Mouse (Mus musculus) lung, embryonic 16.5 days (tissue): ENCODE data around the gene Fam205a4. TPM values are rescaled to one million over a fixed set of nuclear protein-coding genes. Genes with fewer than 3 reads are reported as not detected.
"Not testable (repeated sequence)": the region's sequence is repeated elsewhere in the genome, so short reads cannot be mapped to it uniquely, and the experiment has no call there.

Source experiments
- ATAC-seq: fragments of 200-750 bp; cut with Nextera tagmentation; 2 replicates; pipeline ENCODE4 v1.8.0; 2017; ENCODE audit warnings: low read depth, mild to moderate bottlenecking, moderate library complexity
- H3K27ac ChIP-seq: fragments of 300-500 bp; sonication (generic); 2 replicates; pipeline ENCODE4 v1.5.1; 2014; ENCODE audit warnings: mild to moderate bottlenecking, control low read depth, low read length
- H3K27me3 ChIP-seq: fragments of 300-500 bp; sonication (generic); 2 replicates; pipeline ENCODE4 v1.6.1; 2014; ENCODE audit warnings: low read depth, low read length, mixed read lengths; ENCODE audit not compliant: control insufficient read depth, insufficient read depth
- H3K36me3 ChIP-seq: fragments of 300-500 bp; sonication (generic); 2 replicates; pipeline ENCODE4 v1.6.1; 2014; ENCODE audit warnings: low read length; ENCODE audit not compliant: control insufficient read depth, insufficient read depth
- H3K4me1 ChIP-seq: fragments of 300-500 bp; sonication (generic); replicated peaks from 2 replicates; pipeline ENCODE4 v1.6.1; 2014; ENCODE audit warnings: low read length, mixed read lengths; ENCODE audit not compliant: control insufficient read depth, insufficient read depth
- H3K4me2 ChIP-seq: fragments of 300-500 bp; sonication (generic); 2 replicates; pipeline ENCODE4 v1.6.1; 2014; ENCODE audit warnings: low read depth, low read length, control low read depth
- H3K4me3 ChIP-seq: fragments of 300-500 bp; sonication (generic); 2 replicates; pipeline ENCODE4 v1.5.1; 2014; ENCODE audit warnings: mild to moderate bottlenecking, low read length, control low read depth
- H3K9ac ChIP-seq: fragments of 300-500 bp; sonication (generic); 2 replicates; pipeline ENCODE4 v1.6.1; 2014; ENCODE audit warnings: low read length, control low read depth
- H3K9me3 ChIP-seq: fragments of 300-500 bp; sonication (generic); 2 replicates; pipeline ENCODE4 v1.6.1; 2016; ENCODE audit warnings: low read length; ENCODE audit not compliant: control insufficient read depth
- WGBS: fragments of 180-500 bp; shearing (Covaris S2); extraction: QIAGEN DNeasy Blood & Tissue Kit; methylation state at CpG from one replicate; pipeline ENCODE4 v1.1.7; 2014; 5-methylcytosine and 5-hydroxymethylcytosine counted together
- polyA plus RNA-seq: library from polyadenylated mRNA; unstranded; fragments of >200 nt; fragmentation: Nextera tagmentation; extraction: Ambion mirVana; gene quantifications from 2 replicates; pipeline ENCODE4 v1.2.1, GENCODE M21; 2015

The Fam205a4 gene
- polyA plus RNA-seq: 0.10 TPM in 1 of 2 replicates, not detected in the other

GRCm38 (mm10) chr4:41965758-41966157 lies at the start of gene Fam205a4:
Gene Fam205a4, plus strand, starts transcription at chr4:41966058.
- not testable (repeated sequence) for H3K9me3 ChIP-seq, H3K4me1 ChIP-seq, H3K36me3 ChIP-seq, H3K4me3 ChIP-seq, H3K27me3 ChIP-seq, ATAC-seq, H3K27ac ChIP-seq, H3K4me2 ChIP-seq, H3K9ac ChIP-seq
- WGBS: no CpG with 5 or more reads among the region's 1 CpGs

DNA sequence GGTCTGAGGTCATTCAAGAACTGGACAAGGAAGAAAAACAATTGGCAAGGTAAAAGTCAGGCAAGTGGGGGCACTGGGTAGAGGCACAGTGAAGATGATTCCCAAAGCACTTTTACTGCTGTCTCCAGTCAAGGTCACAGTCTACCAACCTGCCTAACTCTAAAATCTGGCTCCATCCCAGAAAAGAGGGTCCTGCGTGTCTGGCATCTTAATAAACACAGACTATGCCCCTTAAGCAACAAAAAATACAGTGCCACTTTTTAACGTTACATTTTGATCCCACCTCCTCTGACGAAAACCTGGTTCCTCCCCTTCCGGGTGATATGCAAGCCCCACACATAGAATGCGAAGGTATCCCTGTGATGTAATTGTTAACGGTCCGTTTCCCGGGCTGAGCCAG lies 24.6 kb upstream of the Fam205a4 start, which contains the start of gene Gm20878:
TSS of gene Gm20878 (plus strand) at position 301 of the 400 bp plus-strand sequence.
- H3K4me3 ChIP-seq, H3K4me2 ChIP-seq, ATAC-seq, H3K27me3 ChIP-seq, H3K9me3 ChIP-seq, H3K9ac ChIP-seq, H3K27ac ChIP-seq, H3K36me3 ChIP-seq, H3K4me1 ChIP-seq: not testable (repeated sequence)
- no CpG with 5 or more reads among the region's 8 CpGs for WGBS

Other genes starting within 250 kb of the Fam205a4 start
- 137 and 156 TPM in 2 replicates for gene Dctn3, start 242.9 kb upstream of the Fam205a4 start, polyA plus RNA-seq
- gene Arid3c, start 234.9 kb upstream of the Fam205a4 start, polyA plus RNA-seq: not detected in 2 replicates
- gene Galt, start 210.8 kb upstream of the Fam205a4 start, polyA plus RNA-seq: 36.5 and 39.6 TPM in 2 replicates
- 69.9 and 72.2 TPM in 2 replicates for gene Sigmar1, start 209.9 kb upstream of the Fam205a4 start, polyA plus RNA-seq
- gene Ccl27a, start 191.8 kb upstream of the Fam205a4 start, polyA plus RNA-seq: 30.5 and 33.2 TPM in 2 replicates
- gene Gm21541, start 62.4 kb upstream of the Fam205a4 start, polyA plus RNA-seq: 27.4 and 47.0 TPM in 2 replicates
- 1.2 and 1.6 TPM in 2 replicates for gene Gm20878, start 24.5 kb upstream of the Fam205a4 start, polyA plus RNA-seq
- not detected in 2 replicates for gene Gm21093, start 68.7 kb downstream of the Fam205a4 start, polyA plus RNA-seq
- not detected in 2 replicates for gene Gm3893, start 125.1 kb downstream of the Fam205a4 start, polyA plus RNA-seq
- 21.7 TPM in 1 of 2 replicates, not detected in the other for gene Gm13304, start 148.8 kb downstream of the Fam205a4 start, polyA plus RNA-seq
- 0.65 TPM in 1 of 2 replicates, not detected in the other for gene Gm13306, start 187.4 kb downstream of the Fam205a4 start, polyA plus RNA-seq
- 0.21 and 0.80 TPM in 2 replicates for gene Gm13305, start 202.5 kb downstream of the Fam205a4 start, polyA plus RNA-seq